Mouse (Mus musculus) adrenal gland, postnatal 36 days (tissue): ENCODE measurements around the gene Prtn3. TPM values are rescaled to one million over a fixed set of nuclear protein-coding genes. Genes with fewer than 3 reads are reported as not detected.

Source experiments
- DNase-seq, 2 experiments: peaks; one replicate each; pipeline ENCODE4 v3.0.0; 2021; ENCODE audit warnings: mixed read lengths in 1 of 2
- microRNA-seq: library from miRNA; unstranded; fragments of <30 nt; microRNA quantifications from one replicate; pipeline ENCODE4 v1.2.0, GENCODE M21; 2021
- total RNA-seq, 2 experiments: library from RNA; stranded (reverse); gene quantifications; 2 replicates each; pipeline ENCODE4 v1.2.3; 2021

Prtn3 gene
- total RNA-seq, 2 experiments from 2014 or later = 0.50 to 0.56 TPM

GRCm38 (mm10) chr10:79928030-79928694, 53.9 kb downstream of the Prtn3 start:
- peak; percentile 66 to 67 for DNase-seq

- DNase-seq = no peak
Measured at GRCm38 (mm10) chr10:79928907-79929701, 54.8 kb downstream of the Prtn3 start.

- DNase-seq = no peak
Measured at GRCm38 (mm10) chr10:79929967-79930825, 55.9 kb downstream of the Prtn3 start.

- DNase-seq = no peak
Measured at GRCm38 (mm10) chr10:79930826-79931186, 56.5 kb downstream of the Prtn3 start.

- no peak for DNase-seq
Measured at GRCm38 (mm10) chr10:79931797-79932196, 57.5 kb downstream of the Prtn3 start.

GRCm38 (mm10) chr10:79932736-79933135, 58.5 kb downstream of the Prtn3 start:
- DNase-seq = peak in 1 of 2 experiments; percentile 57

Small RNA genes lying within 50 kb of the gene (microRNA-seq; reads per million reads assigned to microRNA genes)
- gene Mir6910 = not detected

Other genes starting within 250 kb of the Prtn3 start
- gene Shc2, start 236.6 kb upstream of the Prtn3 start, total RNA-seq = 1 to 10 TPM; 3.0 to 5.2 TPM
- not detected for gene Odf3l2, start 228.7 kb upstream of the Prtn3 start, total RNA-seq
- not detected for gene Madcam1, start 209.9 kb upstream of the Prtn3 start, total RNA-seq
- gene Tpgs1, start 205.1 kb upstream of the Prtn3 start, total RNA-seq = 10 to 100 TPM; 31.6 to 39.0 TPM
- 10 to 100 TPM; 75.0 to 79.9 TPM for gene Cdc34, start 192.3 kb upstream of the Prtn3 start, total RNA-seq
- 1 to 10 TPM in 1 of 2 experiments, under 1 TPM in 1; 0.86 to 1.0 TPM for gene Gzmm, start 185.5 kb upstream of the Prtn3 start, total RNA-seq
- gene Bsg, start 170.0 kb upstream of the Prtn3 start, total RNA-seq = 100 to 1,000 TPM; 558 to 568 TPM
- 1 to 10 TPM; 4.3 to 6.0 TPM for gene Hcn2, start 157.8 kb upstream of the Prtn3 start, total RNA-seq
- 10 to 100 TPM; 51.1 to 58.0 TPM for gene Polrmt, start 127.9 kb upstream of the Prtn3 start, total RNA-seq
- not detected for gene Fgf22, start 119.4 kb upstream of the Prtn3 start, total RNA-seq
- 10 to 100 TPM; 53.0 to 55.2 TPM for gene Rnf126, start 107.5 kb upstream of the Prtn3 start, total RNA-seq
- gene Fstl3, start 97.2 kb upstream of the Prtn3 start, total RNA-seq = 10 to 100 TPM; 11.3 to 22.9 TPM
- not detected for gene Prss57, start 83.5 kb upstream of the Prtn3 start, total RNA-seq
- gene Palm, start 80.9 kb upstream of the Prtn3 start, total RNA-seq = 10 to 100 TPM; 75.4 to 93.7 TPM
- gene Misp, start 53.5 kb upstream of the Prtn3 start, total RNA-seq = under 1 TPM in 1 of 2 experiments, not detected in 1; 0.43 TPM
- 100 to 1,000 TPM; 257 to 299 TPM for gene Ptbp1, start 20.0 kb upstream of the Prtn3 start, total RNA-seq
- under 1 TPM; 0.16 to 0.50 TPM for gene Plppr3, start 158 bp downstream of the Prtn3 start, total RNA-seq
- gene Elane, start 11.8 kb downstream of the Prtn3 start, total RNA-seq = under 1 TPM; 0.30 to 0.33 TPM
- 1,000 to 10,000 TPM; 1,484 to 1,596 TPM for gene Cfd, start 16.4 kb downstream of the Prtn3 start, total RNA-seq
- 10 to 100 TPM; 39.7 to 50.6 TPM for gene Med16, start 34.4 kb downstream of the Prtn3 start, total RNA-seq
- gene Gm26602, start 36.4 kb downstream of the Prtn3 start, total RNA-seq = not detected
- 1 to 10 TPM; 1.2 to 1.3 TPM for gene Kiss1r, start 42.5 kb downstream of the Prtn3 start, total RNA-seq
- 100 to 1,000 TPM; 104 to 118 TPM for gene R3hdm4, start 46.7 kb downstream of the Prtn3 start, total RNA-seq
- gene Arid3a, start 52.6 kb downstream of the Prtn3 start, total RNA-seq = 1 to 10 TPM; 3.0 to 4.1 TPM
- 10 to 100 TPM; 37.8 to 48.9 TPM for gene Wdr18, start 85.7 kb downstream of the Prtn3 start, total RNA-seq
- gene Grin3b, start 96.2 kb downstream of the Prtn3 start, total RNA-seq = not detected
- 100 to 1,000 TPM; 144 to 146 TPM for gene Tmem259, start 109.9 kb downstream of the Prtn3 start, total RNA-seq
- 10 to 100 TPM; 30.2 to 42.9 TPM for gene Cnn2, start 114.1 kb downstream of the Prtn3 start, total RNA-seq
- 10 to 100 TPM; 20.2 to 20.3 TPM for gene Abca7, start 122.0 kb downstream of the Prtn3 start, total RNA-seq
- gene Arhgap45, start 142.2 kb downstream of the Prtn3 start, total RNA-seq = 1 to 10 TPM; 4.5 to 5.4 TPM
- 100 to 1,000 TPM in 1 of 2 experiments, 10 to 100 TPM in 1; 92.8 to 108 TPM for gene Polr2e, start 165.3 kb downstream of the Prtn3 start, total RNA-seq
- 1,000 to 10,000 TPM; 1,198 to 1,301 TPM for gene Gpx4, start 172.7 kb downstream of the Prtn3 start, total RNA-seq
- gene Sbno2, start 231.1 kb downstream of the Prtn3 start, total RNA-seq = 10 to 100 TPM; 49.3 to 51.3 TPM
- 100 to 1,000 TPM; 146 to 149 TPM for gene Stk11, start 241.3 kb downstream of the Prtn3 start, total RNA-seq